Mouse (Mus musculus) embryonic fibroblast, embryonic 13.5 days (primary cell): ENCODE results near the gene 5730480H06Rik. TPM values are rescaled to one million over a fixed set of nuclear protein-coding genes. Genes with fewer than 3 reads are reported as not detected.

ENCODE experiments used
- H3K27ac ChIP-seq: 2 replicates; pipeline ENCODE4 v1.5.1; 2012; ENCODE audit warnings: low read length, control low read depth, inconsistent platforms; ENCODE audit not compliant: insufficient read depth
- H3K4me1 ChIP-seq: 2 replicates; pipeline ENCODE4 v1.6.1; 2011; ENCODE audit warnings: low read length; ENCODE audit not compliant: control insufficient read depth, insufficient read depth
- H3K4me3 ChIP-seq: 2 replicates; pipeline ENCODE4 v1.5.1; 2011; ENCODE audit warnings: mild to moderate bottlenecking, control low read depth, low read length; ENCODE audit not compliant: insufficient read depth
- CTCF ChIP-seq: IDR thresholded peaks from 2 replicates; pipeline ENCODE4 v1.5.1; 2011; ENCODE audit warnings: mild to moderate bottlenecking, control low read depth, low read length, moderate library complexity, borderline replicate concordance; ENCODE audit not compliant: insufficient read depth
- POLR2A ChIP-seq: IDR thresholded peaks from 2 replicates; pipeline ENCODE4 v1.6.1; 2011; ENCODE audit warnings: low read depth, mild to moderate bottlenecking, control low read depth, low read length, moderate library complexity
- polyA plus RNA-seq: library from polyadenylated mRNA; stranded (reverse); fragments of >200 nt; gene quantifications from 2 replicates; pipeline ENCODE4 v1.2.4, GENCODE M21; 2011; ENCODE audit warnings: low read depth; ENCODE audit not compliant: missing spikeins, insufficient read length

The 5730480H06Rik gene
- polyA plus RNA-seq, 1 experiment: 20.1 TPM

- H3K4me3 ChIP-seq: no peak overlapping the region
- H3K27ac ChIP-seq: no peak overlapping the region
- H3K4me1 ChIP-seq: 0 out of 2 replicates have a peak, but pooled peaks cover 3% of the 10 kb centered on the region
- TF ChIP-seq CTCF (no peak), POLR2A (no peak)
Observed at GRCm38 (mm10) chr5:48412261-48412660, 84.5 kb downstream of the 5730480H06Rik start.

- TF ChIP-seq CTCF (no peak), POLR2A (no peak)
- 0 out of 2 replicates have a peak, but pooled peaks cover 2% of the 10 kb centered on the region for H3K4me1 ChIP-seq
- peak overlapping the region; percentile 67; the same call in 1 of the 2 replicates for H3K27ac ChIP-seq
- H3K4me3 ChIP-seq: no peak overlapping the region
Observed at GRCm38 (mm10) chr5:48419741-48420140, 92.0 kb downstream of the 5730480H06Rik start.

GRCm38 (mm10) chr5:48421957-48422356, 94.2 kb downstream of the 5730480H06Rik start:
- TF ChIP-seq CTCF (no peak), POLR2A (no peak)
- Histone ChIP-seq H3K27ac (peak overlapping the region; percentile 52; the same call in 1 of the 2 replicates), H3K4me3 (no peak overlapping the region), H3K4me1 (0 out of 2 replicates have a peak, but pooled peaks cover 2% of the 10 kb centered on the region)

GRCm38 (mm10) chr5:48430459-48430858, 102.7 kb downstream of the 5730480H06Rik start:
- Histone ChIP-seq H3K4me1 (no peaks in the 10 kb centered on the region), H3K4me3 (no peak overlapping the region), H3K27ac (no peak overlapping the region)
- TF ChIP-seq POLR2A: no peak
- TF ChIP-seq CTCF: no peak

GRCm38 (mm10) chr5:48448888-48449287, 121.1 kb downstream of the 5730480H06Rik start:
- no peak overlapping the region for H3K27ac ChIP-seq
- TF ChIP-seq CTCF: no peak
- TF ChIP-seq POLR2A: no peak
- no peak overlapping the region for H3K4me3 ChIP-seq
- no peaks in the 10 kb centered on the region for H3K4me1 ChIP-seq

GRCm38 (mm10) chr5:48460221-48460620, 132.5 kb downstream of the 5730480H06Rik start:
- Histone ChIP-seq H3K4me3 (no peak overlapping the region), H3K4me1 (no peaks in the 10 kb centered on the region), H3K27ac (no peak overlapping the region)
- TF ChIP-seq POLR2A (no peak), CTCF (no peak)
